Mouse (Mus musculus): ENCODE results near the gene Pdk1.

Pdk1 gene

GRCm38 (mm10) chr2:71872801-71873443 is at the start of gene Pdk1:
Pdk1 (plus strand) TSS chr2:71873224.
- peak; percentile 96 to 99 for DNase-seq

GRCm38 (mm10) chr2:71824146-71824545 is 48.9 kb upstream of the Pdk1 start:
- no peak for DNase-seq

GRCm38 (mm10) chr2:71827711-71828110 is 45.3 kb upstream of the Pdk1 start:
- DNase-seq: no peak

- no peak for DNase-seq
Measured at GRCm38 (mm10) chr2:71828928-71829327, 44.1 kb upstream of the Pdk1 start.

GRCm38 (mm10) chr2:71833626-71834025 is 39.4 kb upstream of the Pdk1 start:
- no peak for DNase-seq

GRCm38 (mm10) chr2:71834371-71834770 is 38.7 kb upstream of the Pdk1 start:
- no peak for DNase-seq

- DNase-seq: no peak
Measured at GRCm38 (mm10) chr2:71835556-71835955, 37.5 kb upstream of the Pdk1 start.

GRCm38 (mm10) chr2:71836232-71836631 is 36.8 kb upstream of the Pdk1 start:
- no peak for DNase-seq

GRCm38 (mm10) chr2:71837261-71837660 is 35.8 kb upstream of the Pdk1 start:
- no peak for DNase-seq

GRCm38 (mm10) chr2:71837791-71838190 is 35.2 kb upstream of the Pdk1 start:
- peak; percentile 48 to 76 for DNase-seq

- DNase-seq: no peak
Measured at GRCm38 (mm10) chr2:71843316-71843715, 29.7 kb upstream of the Pdk1 start.

- no peak for DNase-seq
Measured at GRCm38 (mm10) chr2:71844906-71845305, 28.1 kb upstream of the Pdk1 start.

GRCm38 (mm10) chr2:71852161-71852560 is 20.9 kb upstream of the Pdk1 start:
- peak; percentile 74 to 79 for DNase-seq

GRCm38 (mm10) chr2:71855076-71855475 is 17.9 kb upstream of the Pdk1 start:
- DNase-seq: no peak

- no peak for DNase-seq
Measured at GRCm38 (mm10) chr2:71863531-71864173, 9.4 kb upstream of the Pdk1 start.

- DNase-seq: peak in 1 of 2 experiments; percentile 13
Measured at GRCm38 (mm10) chr2:71865022-71865421, 8.0 kb upstream of the Pdk1 start.

- DNase-seq: no peak
Measured at GRCm38 (mm10) chr2:71865935-71866334, 7.1 kb upstream of the Pdk1 start.

GRCm38 (mm10) chr2:71866565-71866964 is 6.5 kb upstream of the Pdk1 start:
- DNase-seq: no peak

GRCm38 (mm10) chr2:71867019-71867418 is 6.0 kb upstream of the Pdk1 start:
- DNase-seq: no peak

GRCm38 (mm10) chr2:71867480-71867879 is 5.5 kb upstream of the Pdk1 start:
- DNase-seq: no peak

GRCm38 (mm10) chr2:71868256-71868655 is 4.8 kb upstream of the Pdk1 start:
- DNase-seq: no peak

GRCm38 (mm10) chr2:71872141-71872540 is 883 bp upstream of the Pdk1 start:
- no peak for DNase-seq

GRCm38 (mm10) chr2:71873474-71874322 is 674 bp downstream of the Pdk1 start:
- no peak for DNase-seq

GRCm38 (mm10) chr2:71874422-71874821 is 1.4 kb downstream of the Pdk1 start:
- DNase-seq: no peak
